Mouse (Mus musculus) CH12.LX (cell line): ENCODE results near the gene Adora1. TPM values are rescaled to one million over a fixed set of nuclear protein-coding genes. Genes with fewer than 3 reads are reported as not detected.

Experiments used
- DNase-seq: peaks from one replicate; pipeline ENCODE4 v3.0.0-alpha.2; 2013; ENCODE audit errors: extremely low read depth
- H3K27ac ChIP-seq: 2 replicates; pipeline ENCODE4 v1.5.1; 2012; ENCODE audit warnings: low read depth, mild to moderate bottlenecking, control low read depth, moderate library complexity; ENCODE audit not compliant: insufficient read depth
- H3K27me3 ChIP-seq: replicated peaks from 2 replicates; pipeline ENCODE3; 2012; ENCODE audit warnings: inconsistent platforms
- H3K36me3 ChIP-seq, 2 experiments: replicated peaks in 1 of 2; 2 replicates each; pipeline versions ENCODE3 to v1.6.1; 2012; ENCODE audit warnings: inconsistent platforms in 1 of 2, low read length in 1 of 2, mild to moderate bottlenecking in 1 of 2, mixed read lengths in 1 of 2, moderate library complexity in 1 of 2; ENCODE audit not compliant: control insufficient read depth in 1 of 2, insufficient read depth in 1 of 2
- H3K4me1 ChIP-seq, 2 experiments: 2 replicates each; pipeline ENCODE4 v1.6.1; 2012; ENCODE audit warnings: inconsistent platforms in 1 of 2, moderate library complexity in 1 of 2; ENCODE audit not compliant: insufficient read depth in 2 of 2, control insufficient read depth in 1 of 2
- H3K4me2 ChIP-seq: 2 replicates; pipeline ENCODE4 v1.6.1; 2012; ENCODE audit warnings: low read depth, mild to moderate bottlenecking, control low read depth; ENCODE audit not compliant: poor library complexity, insufficient read depth, severe bottlenecking
- H3K4me3 ChIP-seq, 3 experiments: fragments of 150-350 bp in 1 of 3; sonication (generic) in 1 of 3; replicated peaks in 1 of 3; 2 replicates each; pipeline versions ENCODE3 to v1.5.1; 2011 to 2012; ENCODE audit warnings: low read depth in 2 of 3, low read length in 2 of 3, mild to moderate bottlenecking in 2 of 3, moderate library complexity in 2 of 3, control low read depth in 1 of 3, improper control_type of control experiment in 1 of 3, inconsistent platforms in 1 of 3, mixed read lengths in 1 of 3; ENCODE audit not compliant: poor library complexity in 1 of 3
- H3K79me2 ChIP-seq: replicated peaks from 2 replicates; pipeline ENCODE4 v1.6.1; 2012; ENCODE audit warnings: mild to moderate bottlenecking, moderate library complexity; ENCODE audit not compliant: control insufficient read depth, poor library complexity, insufficient read depth, severe bottlenecking; ENCODE audit errors: extremely low read depth
- H3K9ac ChIP-seq: 2 replicates; pipeline ENCODE4 v1.6.1; 2012; ENCODE audit warnings: low read depth, mild to moderate bottlenecking, control low read depth, moderate library complexity; ENCODE audit not compliant: insufficient read depth
- H3K9me3 ChIP-seq: replicated peaks from 2 replicates; pipeline ENCODE3; 2012; ENCODE audit warnings: low read length, inconsistent platforms, mixed read lengths
- BHLHE40 ChIP-seq: IDR thresholded peaks from 2 replicates; pipeline ENCODE4 v1.6.1; 2011; ENCODE audit warnings: mild to moderate bottlenecking, low read depth, low read length, improper control_type of control experiment
- CHD1 ChIP-seq: IDR thresholded peaks from 2 replicates; pipeline ENCODE4 v1.6.1; 2012; ENCODE audit warnings: low read depth, low read length, improper control_type of control experiment, inconsistent platforms
- CTCF ChIP-seq, 2 experiments: IDR thresholded peaks in 1 of 2; conservative IDR thresholded peaks in 1 of 2; 2 replicates each; pipeline ENCODE4 v1.5.1; 2011 to 2012; ENCODE audit warnings: low read depth in 2 of 2, low read length in 2 of 2, improper control_type of control experiment in 1 of 2, inconsistent platforms in 1 of 2, mild to moderate bottlenecking in 1 of 2, moderate library complexity in 1 of 2
- EP300 ChIP-seq: IDR thresholded peaks from 2 replicates; pipeline ENCODE4 v1.6.1; 2011; ENCODE audit warnings: low read length, improper control_type of control experiment
- ETS1 ChIP-seq: conservative IDR thresholded peaks from 2 replicates; pipeline ENCODE4 v1.6.1; 2012; ENCODE audit warnings: low read depth, mild to moderate bottlenecking, inconsistent platforms, low read length, improper control_type of control experiment, moderate library complexity
- GABPA ChIP-seq: IDR thresholded peaks from 2 replicates; pipeline ENCODE4 v1.6.1; 2012; ENCODE audit warnings: low read depth, low read length, improper control_type of control experiment, inconsistent platforms; ENCODE audit not compliant: insufficient replicate concordance
- JUND ChIP-seq: conservative IDR thresholded peaks from 2 replicates; pipeline ENCODE4 v1.6.1; 2011; ENCODE audit warnings: low read depth, low read length, improper control_type of control experiment
- MAX ChIP-seq: IDR thresholded peaks from 2 replicates; pipeline ENCODE4 v1.6.1; 2011; ENCODE audit warnings: low read length, improper control_type of control experiment
- MEF2A ChIP-seq: IDR thresholded peaks from 2 replicates; pipeline ENCODE4 v1.6.1; 2014; ENCODE audit warnings: low read depth, mild to moderate bottlenecking, inconsistent platforms, low read length, improper control_type of control experiment, borderline replicate concordance
- MXI1 ChIP-seq: IDR thresholded peaks from 2 replicates; pipeline ENCODE4 v1.6.1; 2011; ENCODE audit warnings: mild to moderate bottlenecking, low read depth, low read length, improper control_type of control experiment
- MYC ChIP-seq: IDR thresholded peaks from 2 replicates; pipeline ENCODE4 v1.6.1; 2011; ENCODE audit warnings: low read depth, mild to moderate bottlenecking, improper control_type of control experiment, low read length
- PAX5 ChIP-seq: IDR thresholded peaks from 2 replicates; pipeline ENCODE4 v1.6.1; 2012; ENCODE audit warnings: low read length, inconsistent platforms, mixed read lengths
- POLR2AphosphoS2 ChIP-seq: IDR thresholded peaks from 2 replicates; pipeline ENCODE4 v1.6.1; 2011; ENCODE audit warnings: low read depth, low read length, improper control_type of control experiment
- SIN3A ChIP-seq: IDR thresholded peaks from 2 replicates; pipeline ENCODE4 v1.6.1; 2012; ENCODE audit warnings: low read length, improper control_type of control experiment, inconsistent platforms
- SMC3 ChIP-seq: IDR thresholded peaks from 2 replicates; pipeline ENCODE4 v1.6.1; 2011; ENCODE audit warnings: low read depth, low read length, improper control_type of control experiment
- USF1 ChIP-seq: IDR thresholded peaks from 2 replicates; pipeline ENCODE4 v1.6.1; 2014; ENCODE audit warnings: low read depth, mild to moderate bottlenecking, inconsistent platforms, low read length, improper control_type of control experiment
- USF2 ChIP-seq: conservative IDR thresholded peaks from 2 replicates; pipeline ENCODE4 v1.6.1; 2011; ENCODE audit warnings: low read depth, low read length, improper control_type of control experiment
- dilution Hi-C: fragments of 300-500 bp; cut with MboI; formaldehyde crosslinking; loops from 2 replicates; pipeline ENCODE4 v1.14.3; 2020; ENCODE audit warnings: low sequenced_read_pairs; ENCODE audit not compliant: extremely low pct_unique_long_range_greater_than_20kb, extremely low pct_ligation_motif_present
- in situ Hi-C: fragments of 300-500 bp; cut with MboI; formaldehyde crosslinking; loops from 3 replicates; pipeline ENCODE4 v1.14.3; 2019; ENCODE audit warnings: low sequenced_read_pairs, low pct_ligation_motif_present, low pct_unique_long_range_greater_than_20kb, mixed read lengths
- polyA plus RNA-seq: library from polyadenylated mRNA; unstranded; fragments of >175 nt; gene quantifications from 2 replicates; pipeline ENCODE4 v1.2.1, GENCODE M21; 2012; ENCODE audit warnings: low read depth; ENCODE audit not compliant: insufficient read length
- total RNA-seq, 2 experiments: library from RNA; depleted of rRNA; stranded (reverse); fragments of 300-350 nt in 1 of 2; fragments of >200 nt in 1 of 2; gene quantifications; 2 replicates each; pipeline ENCODE4 v1.2.3; 2012 to 2014

Gene Adora1
- total and polyA plus RNA-seq, 3 experiments = 0.20 TPM; not detected in 2

DNA sequence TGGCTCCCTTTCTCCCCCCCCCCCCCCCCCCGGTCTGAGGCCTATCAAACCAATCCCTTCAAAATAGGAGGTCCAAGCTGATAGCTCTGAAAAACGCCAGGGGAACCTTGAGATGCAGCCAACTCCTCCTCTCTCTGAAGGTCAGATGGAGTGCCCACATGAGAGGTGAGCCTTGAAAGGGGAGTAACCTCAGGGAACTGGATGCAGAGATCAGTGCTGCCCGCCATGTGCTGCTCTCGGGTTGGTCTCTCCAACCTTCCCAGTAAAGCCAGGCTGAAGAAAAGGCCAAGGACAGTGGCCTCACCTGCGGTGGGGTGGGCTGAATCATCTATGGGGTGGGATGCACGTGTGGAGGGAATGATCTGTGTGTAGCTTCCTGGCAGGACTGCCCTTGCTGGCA, 22.9 kb downstream of the Adora1 start:
- Histone ChIP-seq H3K9me3 (peaks cover 9% of the 10 kb centered on the region), H3K4me2 (no peak overlapping the region), H3K27me3 (no peaks in the 10 kb centered on the region), H3K4me1 (peaks cover 3 to 24% of the 10 kb centered on the region in 2 experiments; a peak in 2 of 4 replicates)
- in situ Hi-C loops (no loop called here), dilution Hi-C loops (no loop called here)
- DNase-seq = no peak
- no peak for TF ChIP-seq CHD1
- TF ChIP-seq MYC = no peak
- TF ChIP-seq USF1 = no peak
- TF ChIP-seq SIN3A = no peak
- no peak for TF ChIP-seq ETS1
- TF ChIP-seq EP300 = no peak
- TF ChIP-seq POLR2AphosphoS2 = no peak
- no peak for TF ChIP-seq USF2
- TF ChIP-seq GABPA = no peak
- TF ChIP-seq CTCF (conservative IDR thresholded peaks at IDR 0.05 in 1 of 2, IDR thresholded peaks at IDR 0.05 in 1 of 2; ENCODE audit: low read depth in 2 of 2, low read length in 2 of 2) = no peak
- TF ChIP-seq MEF2A = no peak
- TF ChIP-seq BHLHE40 = no peak
- TF ChIP-seq PAX5 = no peak
- TF ChIP-seq SMC3 = no peak
- no peak for TF ChIP-seq MAX
- TF ChIP-seq, all 38 proteins: peak for 0
- no peaks in the 10 kb centered on the region for H3K36me3 ChIP-seq
- H3K4me3 ChIP-seq = no peak overlapping the region
- H3K79me2 ChIP-seq = no peaks in the 10 kb centered on the region
- H3K27ac ChIP-seq = no peak overlapping the region
- H3K9ac ChIP-seq = no peak overlapping the region

DNA sequence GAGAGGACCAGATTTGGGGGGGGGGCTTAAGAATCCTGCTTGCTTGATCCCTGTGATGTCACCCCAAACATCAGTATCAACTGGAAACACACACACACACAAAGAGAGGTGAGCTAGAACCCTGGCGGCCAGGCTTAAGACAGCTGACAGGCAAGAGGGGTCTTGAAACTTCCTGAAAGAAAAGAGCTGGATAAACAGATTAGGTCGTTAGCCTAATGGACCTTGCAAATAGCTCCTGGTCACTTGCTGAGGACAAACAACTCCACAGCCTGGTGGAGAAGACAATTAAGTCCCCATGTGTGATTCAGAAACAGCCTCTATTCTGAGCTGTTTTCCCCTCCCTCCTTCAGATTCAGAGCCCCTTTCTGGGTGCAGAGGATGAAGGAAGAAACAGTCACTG, 23.6 kb downstream of the Adora1 start:
- Histone ChIP-seq H3K4me1 (peaks cover 0 to 17% of the 10 kb centered on the region in 2 experiments; a peak in 2 of 4 replicates), H3K9ac (no peak overlapping the region), H3K27ac (no peak overlapping the region), H3K27me3 (no peaks in the 10 kb centered on the region), H3K79me2 (no peaks in the 10 kb centered on the region), H3K4me3 (no peak overlapping the region), H3K36me3 (no peaks in the 10 kb centered on the region), H3K9me3 (peaks cover 9% of the 10 kb centered on the region), H3K4me2 (no peak overlapping the region)
- in situ Hi-C loops = no loop called here
- no peak for TF ChIP-seq ETS1
- no peak for TF ChIP-seq JUND
- no peak for TF ChIP-seq MXI1
- dilution Hi-C loops = no loop called here
- no peak for DNase-seq
